Mouse (Mus musculus) cerebral cortex, adult 2 months (tissue): ENCODE results near the gene Pde4d.

Experiments used
- WGBS: fragments of 180-500 bp; shearing (Covaris S2); methylation state at CpG from one replicate; pipeline ENCODE4 v1.1.7; 2018; 5-methylcytosine and 5-hydroxymethylcytosine counted together

Pde4d gene

DNA sequence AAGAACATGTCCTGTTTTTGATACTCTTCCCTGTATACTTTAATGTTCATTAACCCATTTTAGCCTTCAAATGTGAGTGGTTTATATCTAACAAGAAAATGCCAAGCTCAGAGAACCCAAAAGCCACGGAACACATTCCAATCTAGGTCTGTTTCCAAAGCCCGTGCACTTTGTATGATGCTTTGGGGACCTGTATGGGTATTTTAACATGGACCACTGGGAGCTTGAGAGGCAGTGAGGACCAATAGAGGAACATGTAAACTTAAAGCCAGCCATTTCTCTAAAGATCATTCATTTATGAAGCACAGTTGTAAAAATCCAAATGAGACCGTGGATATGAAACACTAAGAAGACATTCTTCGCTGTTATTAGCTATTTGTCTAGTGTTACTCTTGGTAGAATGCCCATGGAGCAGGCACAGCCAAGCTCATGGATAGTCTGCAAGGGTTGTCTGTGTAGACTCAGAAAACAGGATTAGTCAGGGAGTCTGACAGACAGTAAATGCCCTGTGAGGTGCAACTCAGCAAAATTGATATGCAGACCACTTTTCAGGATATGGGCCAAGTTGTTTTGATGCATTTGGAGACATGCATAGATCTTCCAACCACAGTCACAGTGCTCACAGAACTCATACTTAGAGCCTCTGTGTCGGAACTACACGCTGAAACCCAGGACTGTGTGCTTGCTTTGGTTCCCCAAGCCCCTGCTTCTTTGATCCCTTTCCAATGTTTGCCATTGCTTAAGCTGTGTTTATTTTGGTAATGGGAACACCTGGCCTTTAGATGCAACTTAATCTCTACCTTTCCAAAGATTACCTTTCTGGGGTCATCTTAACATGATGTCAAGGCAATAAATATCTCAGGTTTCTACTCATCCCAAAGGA is 1272.7 kb downstream of the Pde4d start:
- 77% methylated on average over 6 of the region's 6 CpGs for WGBS

GRCm38 (mm10) chr13:109727346-109727745 is 1277.6 kb downstream of the Pde4d start:
- 60% methylated on average over 5 of the region's 5 CpGs for WGBS

GRCm38 (mm10) chr13:109729612-109730011 is 1279.9 kb downstream of the Pde4d start:
- 66% methylated on average over 4 of the region's 4 CpGs for WGBS

GRCm38 (mm10) chr13:109732655-109733376 is 1283.1 kb downstream of the Pde4d start:
- 88% methylated on average over 5 of the region's 5 CpGs for WGBS

DNA sequence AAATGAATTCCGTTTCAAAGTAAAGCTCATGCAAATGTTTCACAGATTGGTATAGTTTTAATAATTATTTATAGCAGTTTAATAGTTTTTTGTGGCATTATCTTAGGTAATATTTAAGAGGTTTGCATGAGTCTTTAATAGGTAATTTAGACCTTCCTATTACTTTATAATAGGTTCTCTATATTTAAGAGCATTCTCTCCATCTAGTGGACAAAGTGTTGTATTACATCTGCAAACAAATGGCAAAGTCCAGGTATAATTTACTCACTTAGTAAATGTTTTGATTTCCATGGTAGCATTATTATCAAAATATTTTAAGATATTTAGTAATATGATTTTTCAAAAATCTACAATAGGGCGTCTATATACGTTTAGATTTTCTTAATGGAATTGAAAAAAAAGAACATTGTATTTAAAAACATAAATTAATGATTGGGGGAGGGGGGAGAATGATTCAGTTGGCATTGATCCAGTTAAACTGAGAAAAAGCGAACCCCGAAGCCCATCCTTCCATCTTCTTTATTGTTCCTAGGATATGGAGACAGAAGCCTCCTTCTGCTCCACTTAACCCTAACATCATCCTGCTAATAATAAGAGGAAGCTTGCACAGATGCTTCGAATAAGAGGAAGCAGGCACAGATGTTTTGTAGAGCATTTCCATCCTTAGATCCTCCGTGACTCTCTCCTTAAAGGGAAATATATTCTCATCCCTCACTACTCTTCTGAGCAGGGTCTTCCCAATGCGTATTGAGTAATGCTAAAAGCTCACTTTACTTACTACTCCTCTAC is 1286.7 kb downstream of the Pde4d start:
- 31% methylated on average over 8 of the region's 8 CpGs for WGBS

DNA sequence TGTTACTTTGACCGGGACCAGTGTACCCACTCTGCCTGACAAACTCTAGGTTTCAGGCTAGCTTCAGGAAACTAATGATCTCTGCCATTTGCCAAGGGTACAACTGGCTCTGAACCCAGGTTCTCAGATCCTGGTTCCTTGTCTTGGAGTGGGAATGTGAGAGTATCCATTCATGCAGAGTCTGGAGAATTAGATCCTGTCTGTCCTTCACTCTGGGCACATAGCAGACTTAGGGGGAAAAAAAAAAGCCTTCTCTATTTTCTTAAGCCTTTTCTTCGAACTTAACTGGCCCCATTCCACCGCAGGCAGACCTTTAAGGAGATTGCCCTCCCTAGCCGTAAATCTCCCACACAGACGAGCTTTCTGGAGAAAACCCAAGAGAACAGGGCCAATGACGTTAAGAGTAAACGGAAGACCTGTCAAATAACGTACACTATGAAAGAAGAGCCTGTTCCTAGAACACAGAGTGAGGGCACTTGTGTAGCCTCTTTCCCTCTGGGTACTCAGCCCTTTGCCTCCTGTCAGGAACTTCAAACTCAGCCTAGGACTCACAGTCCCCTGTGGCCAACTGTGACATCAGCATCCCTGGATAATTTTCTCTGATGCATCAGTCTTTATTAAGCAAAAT is 1302.6 kb downstream of the Pde4d start:
- 53% methylated on average over 8 of the region's 8 CpGs for WGBS

DNA sequence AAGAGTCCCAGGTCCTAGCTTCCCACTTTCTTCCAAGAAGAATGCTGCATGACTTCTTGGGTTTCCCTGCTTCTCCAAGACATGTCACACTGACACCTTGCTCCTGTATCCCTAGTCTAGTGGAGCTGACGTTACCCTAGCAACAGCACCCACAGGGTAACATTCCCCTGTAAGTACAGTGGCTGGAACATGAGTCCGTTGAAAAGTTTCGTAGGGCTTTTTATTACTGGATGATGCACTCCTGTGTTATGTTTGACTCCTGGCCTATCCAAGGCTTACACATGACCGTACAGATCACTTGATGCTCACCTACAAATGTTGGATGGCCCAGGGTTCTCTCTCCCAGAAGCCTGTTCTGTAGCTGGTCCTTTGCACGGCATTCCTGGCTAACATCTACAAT is 1307.1 kb downstream of the Pde4d start:
- 81% methylated on average over 5 of the region's 5 CpGs for WGBS

DNA sequence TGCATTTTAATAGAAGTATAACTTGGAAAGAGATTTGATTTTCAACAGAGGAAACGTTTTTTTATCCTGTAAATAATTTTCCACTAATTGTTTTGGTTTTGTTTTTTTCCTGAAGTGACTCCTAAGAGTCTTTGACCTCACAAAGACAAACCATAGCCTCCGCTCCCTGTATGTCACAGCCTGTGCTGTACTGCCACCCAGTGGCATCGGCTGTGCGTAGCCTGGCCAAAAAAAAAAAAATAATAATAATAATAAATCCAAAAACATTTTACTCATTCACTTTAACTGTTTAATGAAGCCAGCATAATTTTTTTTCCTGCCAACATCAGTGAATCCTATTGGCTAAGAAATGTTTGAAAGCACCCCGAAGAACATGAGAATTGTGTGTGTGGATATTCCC is 1309.5 kb downstream of the Pde4d start:
- WGBS = 35% methylated on average over 5 of the region's 5 CpGs

- 71% methylated on average over 13 of the region's 13 CpGs for WGBS
These were observed 1311.3 kb downstream of the Pde4d start for GRCm38 (mm10) chr13:109761081-109761480.

- 79% methylated on average over 7 of the region's 7 CpGs for WGBS
These were observed 1325.0 kb downstream of the Pde4d start for GRCm38 (mm10) chr13:109774791-109775190.

DNA sequence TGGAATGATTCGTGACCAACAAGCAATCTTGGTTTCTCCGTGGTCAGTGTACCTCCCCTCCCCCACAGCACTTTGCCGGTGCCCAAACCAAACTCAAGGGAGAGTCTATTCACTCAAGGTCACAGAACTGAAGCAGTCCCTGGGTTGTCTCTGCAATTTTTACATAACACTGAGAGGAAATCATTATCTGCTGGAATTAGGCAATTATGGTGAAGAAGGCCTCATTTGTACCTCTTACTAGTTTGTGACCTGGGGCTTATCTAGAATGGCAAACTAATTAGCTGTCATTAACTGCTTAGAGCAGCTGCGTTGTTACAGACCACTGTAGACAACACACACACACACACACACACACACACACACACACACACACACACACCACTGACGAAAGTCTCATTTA is 1325.4 kb downstream of the Pde4d start:
- WGBS = 42% methylated on average over 5 of the region's 5 CpGs

DNA sequence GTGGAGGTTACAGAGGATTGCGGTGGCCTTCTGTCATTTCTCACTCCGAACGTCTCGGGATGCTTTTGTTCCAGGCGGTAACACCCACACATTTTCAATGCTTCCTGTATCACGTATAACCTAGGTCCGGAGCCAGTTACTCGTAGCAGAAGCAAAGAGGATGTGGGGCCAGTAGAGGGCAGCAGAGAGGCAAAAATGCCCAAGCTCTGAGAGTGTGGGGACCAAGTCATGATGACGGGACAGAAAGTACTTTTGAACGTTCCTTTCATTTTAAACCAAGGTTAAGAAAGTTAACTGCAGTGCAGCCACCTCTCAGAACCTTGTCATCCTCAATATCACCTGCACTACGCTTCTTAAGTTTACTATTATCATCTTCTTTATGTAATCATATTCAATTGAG is 1326.4 kb downstream of the Pde4d start:
- 3% methylated on average over 11 of the region's 11 CpGs for WGBS

DNA sequence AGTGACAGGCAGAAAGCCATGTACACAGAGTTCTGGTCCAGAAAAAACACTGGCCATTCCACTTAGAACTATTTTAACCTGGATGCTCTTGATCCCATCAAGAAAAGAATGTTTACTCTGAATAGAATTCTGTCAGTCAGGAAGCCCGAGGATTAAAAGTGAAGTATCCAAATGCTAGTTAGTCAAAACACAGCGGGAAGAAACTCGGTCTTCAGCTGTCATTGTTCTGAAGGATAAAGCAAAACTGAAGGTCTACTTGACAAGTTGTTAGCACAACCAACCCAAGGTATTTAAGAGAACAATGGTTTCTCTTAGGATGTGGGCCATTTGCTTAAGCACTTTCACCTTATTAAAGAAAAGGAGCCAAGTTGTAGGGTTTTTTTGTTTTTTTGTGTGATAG is 1327.2 kb downstream of the Pde4d start:
- 61% methylated on average over 3 of the region's 3 CpGs for WGBS

GRCm38 (mm10) chr13:109777441-109777840 is 1327.7 kb downstream of the Pde4d start:
- 89% methylated on average over 5 of the region's 5 CpGs for WGBS

GRCm38 (mm10) chr13:109778297-109778835 is 1328.6 kb downstream of the Pde4d start:
- 75% methylated on average over 9 of the region's 9 CpGs for WGBS

DNA sequence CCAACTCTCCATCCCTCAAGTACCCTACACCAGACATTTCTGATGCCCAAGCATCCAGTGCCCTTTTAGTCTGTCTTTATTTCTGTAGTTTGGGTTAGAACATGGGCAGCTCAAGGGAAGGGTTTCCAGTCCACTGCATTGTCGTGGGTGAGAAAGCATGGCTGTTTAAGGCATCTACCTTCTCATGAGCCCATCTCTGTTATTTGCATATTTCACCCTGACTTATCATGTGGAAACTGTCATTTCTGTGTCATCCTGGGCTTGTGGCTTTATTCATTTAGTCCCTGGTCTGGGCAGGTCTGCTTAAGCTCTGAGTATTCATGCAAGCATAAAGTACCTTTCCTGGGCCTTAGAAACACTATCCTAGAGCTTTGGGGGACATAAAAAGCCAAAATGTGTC is 1331.7 kb downstream of the Pde4d start:
- WGBS = 96% methylated on average over 1 of the region's 1 CpGs

GRCm38 (mm10) chr13:109788604-109789003 is 1338.9 kb downstream of the Pde4d start:
- WGBS = 93% methylated on average over 4 of the region's 4 CpGs

DNA sequence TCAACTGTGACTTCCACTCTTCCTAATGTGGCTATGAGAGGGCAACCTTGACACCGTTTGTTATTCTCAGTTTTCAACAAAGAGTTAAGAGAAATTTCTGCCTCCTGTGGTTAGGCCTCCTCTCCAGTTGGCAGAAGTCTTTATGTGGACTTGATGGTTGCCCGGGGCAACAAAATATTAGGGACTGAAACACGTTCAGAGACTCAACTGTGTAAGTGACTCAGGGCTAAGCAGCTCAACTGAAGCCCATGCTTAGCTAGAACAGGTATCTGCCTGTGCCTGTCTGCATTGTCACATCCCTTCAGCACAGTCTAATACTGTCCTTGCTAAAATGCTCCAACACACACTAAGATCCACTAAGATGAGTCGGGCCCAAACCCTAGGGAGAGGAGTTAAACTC is 1339.4 kb downstream of the Pde4d start:
- WGBS = 71% methylated on average over 4 of the region's 4 CpGs

- WGBS = 87% methylated on average over 8 of the region's 8 CpGs
These were observed 1340.4 kb downstream of the Pde4d start for GRCm38 (mm10) chr13:109790045-109790715.

- WGBS = 88% methylated on average over 9 of the region's 9 CpGs
These were observed 1344.2 kb downstream of the Pde4d start for GRCm38 (mm10) chr13:109793918-109794317.

GRCm38 (mm10) chr13:109798651-109799050 is 1348.9 kb downstream of the Pde4d start:
- WGBS = 89% methylated on average over 4 of the region's 4 CpGs
